Mouse (Mus musculus) hindbrain, embryonic 12.5 days (tissue): Measurements from ENCODE around the gene Tmem39a. TPM values are rescaled to one million over a fixed set of nuclear protein-coding genes. Genes with fewer than 3 reads are reported as not detected.

Source experiments
- ATAC-seq: fragments of 200-750 bp; cut with Nextera tagmentation; 2 replicates; pipeline ENCODE4 v1.8.0; 2017; ENCODE audit warnings: moderate TSS enrichment; ENCODE audit not compliant: low FRiP score
- H3K27ac ChIP-seq: fragments of 300-500 bp; sonication (generic); 2 replicates; pipeline ENCODE4 v1.5.1; 2016; ENCODE audit warnings: mild to moderate bottlenecking
- H3K27me3 ChIP-seq: fragments of 300-500 bp; sonication (generic); 2 replicates; pipeline ENCODE4 v1.6.1; 2016; ENCODE audit warnings: mild to moderate bottlenecking
- H3K36me3 ChIP-seq: fragments of 300-500 bp; sonication (generic); 2 replicates; pipeline ENCODE4 v1.6.1; 2016; ENCODE audit warnings: mild to moderate bottlenecking
- H3K4me1 ChIP-seq: fragments of 300-500 bp; sonication (generic); 2 replicates; pipeline ENCODE4 v1.6.1; 2016
- H3K4me2 ChIP-seq: fragments of 300-500 bp; sonication (generic); replicated peaks from 2 replicates; pipeline ENCODE4 v1.6.1; 2016; ENCODE audit warnings: mild to moderate bottlenecking
- H3K4me3 ChIP-seq: fragments of 300-500 bp; sonication (generic); 2 replicates; pipeline ENCODE4 v1.5.1; 2016; ENCODE audit warnings: mild to moderate bottlenecking
- H3K9ac ChIP-seq: fragments of 300-500 bp; sonication (generic); 2 replicates; pipeline ENCODE4 v1.6.1; 2016; ENCODE audit warnings: mild to moderate bottlenecking, moderate library complexity
- H3K9me3 ChIP-seq: fragments of 300-500 bp; sonication (generic); replicated peaks from 2 replicates; pipeline ENCODE4 v1.6.1; 2016; ENCODE audit warnings: mild to moderate bottlenecking
- WGBS: fragments of 180-500 bp; shearing (Covaris S2); methylation state at CpG from one replicate; pipeline ENCODE4 v1.1.7; 2016; 5-methylcytosine and 5-hydroxymethylcytosine counted together
- polyA plus RNA-seq: library from polyadenylated mRNA; unstranded; fragments of >200 nt; fragmentation: Nextera tagmentation; extraction: Ambion mirVana; gene quantifications from 2 replicates; pipeline ENCODE4 v1.2.1, GENCODE M21; 2016

Gene Tmem39a
- polyA plus RNA-seq, 1 experiment from 2014 or later = 65.3 TPM

GRCm38 (mm10) chr16:38620696-38621450, 62.4 kb downstream of the Tmem39a start:
- Histone ChIP-seq H3K4me2 (no peak overlapping the region), H3K4me1 (no peaks in the 10 kb centered on the region), H3K27ac (no peak overlapping the region), H3K36me3 (0 out of 2 replicates have a peak, but pooled peaks cover 5% of the 10 kb centered on the region), H3K4me3 (no peak overlapping the region), H3K9ac (no peak overlapping the region), H3K9me3 (no peaks in the 10 kb centered on the region), H3K27me3 (no peaks in the 10 kb centered on the region)
- WGBS = 93% methylated on average over 16 of the region's 16 CpGs
- no peak for ATAC-seq

GRCm38 (mm10) chr16:38622283-38622682, 63.8 kb downstream of the Tmem39a start:
- Histone ChIP-seq H3K27me3 (no peaks in the 10 kb centered on the region), H3K9me3 (no peaks in the 10 kb centered on the region), H3K4me3 (no peak overlapping the region), H3K4me1 (no peaks in the 10 kb centered on the region), H3K4me2 (no peak overlapping the region), H3K27ac (no peak overlapping the region), H3K9ac (no peak overlapping the region), H3K36me3 (0 out of 2 replicates have a peak, but pooled peaks cover 5% of the 10 kb centered on the region)
- WGBS = 63% methylated on average over 2 of the region's 2 CpGs
- no peak for ATAC-seq

GRCm38 (mm10) chr16:38624303-38624702, 65.8 kb downstream of the Tmem39a start:
- H3K36me3 ChIP-seq = 0 out of 2 replicates have a peak, but pooled peaks cover 5% of the 10 kb centered on the region
- H3K4me1 ChIP-seq = no peaks in the 10 kb centered on the region
- 84% methylated on average over 11 of the region's 11 CpGs for WGBS
- no peak for ATAC-seq
- no peak overlapping the region for H3K4me2 ChIP-seq
- no peaks in the 10 kb centered on the region for H3K9me3 ChIP-seq
- no peak overlapping the region for H3K27ac ChIP-seq
- no peaks in the 10 kb centered on the region for H3K27me3 ChIP-seq
- H3K4me3 ChIP-seq = no peak overlapping the region
- H3K9ac ChIP-seq = no peak overlapping the region

GRCm38 (mm10) chr16:38625411-38625810, 66.9 kb downstream of the Tmem39a start:
- 89% methylated on average over 7 of the region's 7 CpGs for WGBS
- Histone ChIP-seq H3K4me1 (no peaks in the 10 kb centered on the region), H3K27ac (no peak overlapping the region), H3K4me2 (no peak overlapping the region), H3K9me3 (no peaks in the 10 kb centered on the region), H3K36me3 (0 out of 2 replicates have a peak, but pooled peaks cover 2% of the 10 kb centered on the region), H3K9ac (no peak overlapping the region), H3K4me3 (no peak overlapping the region), H3K27me3 (no peaks in the 10 kb centered on the region)
- ATAC-seq = no peak

- Histone ChIP-seq H3K9ac (no peak overlapping the region), H3K9me3 (no peaks in the 10 kb centered on the region), H3K27ac (no peak overlapping the region), H3K36me3 (no peaks in the 10 kb centered on the region), H3K27me3 (no peaks in the 10 kb centered on the region), H3K4me3 (no peak overlapping the region), H3K4me2 (no peak overlapping the region), H3K4me1 (no peaks in the 10 kb centered on the region)
- 86% methylated on average over 10 of the region's 10 CpGs for WGBS
- no peak for ATAC-seq
Observed at GRCm38 (mm10) chr16:38625811-38626369, 67.4 kb downstream of the Tmem39a start.

- Histone ChIP-seq H3K4me1 (no peaks in the 10 kb centered on the region), H3K9ac (no peak overlapping the region), H3K4me3 (no peak overlapping the region), H3K27ac (no peak overlapping the region), H3K36me3 (no peaks in the 10 kb centered on the region), H3K9me3 (no peaks in the 10 kb centered on the region), H3K4me2 (no peak overlapping the region), H3K27me3 (no peaks in the 10 kb centered on the region)
- no peak for ATAC-seq
- 67% methylated on average over 6 of the region's 6 CpGs for WGBS
Observed at GRCm38 (mm10) chr16:38632147-38632546, 73.6 kb downstream of the Tmem39a start.

GRCm38 (mm10) chr16:38635833-38636390, 77.4 kb downstream of the Tmem39a start:
- Histone ChIP-seq H3K4me2 (no peak overlapping the region), H3K27ac (no peak overlapping the region), H3K9me3 (no peaks in the 10 kb centered on the region), H3K36me3 (no peaks in the 10 kb centered on the region), H3K4me1 (no peaks in the 10 kb centered on the region), H3K27me3 (no peaks in the 10 kb centered on the region), H3K4me3 (no peak overlapping the region), H3K9ac (no peak overlapping the region)
- 81% methylated on average over 8 of the region's 8 CpGs for whole genome bisulfite sequencing
- ATAC-seq = no peak

GRCm38 (mm10) chr16:38636682-38637081, 78.2 kb downstream of the Tmem39a start:
- H3K27me3 ChIP-seq = no peaks in the 10 kb centered on the region
- H3K4me2 ChIP-seq = no peak overlapping the region
- no peak for ATAC-seq
- H3K36me3 ChIP-seq = no peaks in the 10 kb centered on the region
- H3K4me1 ChIP-seq = no peaks in the 10 kb centered on the region
- H3K9me3 ChIP-seq = no peaks in the 10 kb centered on the region
- no peak overlapping the region for H3K4me3 ChIP-seq
- 59% methylated on average over 9 of the region's 9 CpGs for WGBS
- no peak overlapping the region for H3K9ac ChIP-seq
- no peak overlapping the region for H3K27ac ChIP-seq

GRCm38 (mm10) chr16:38637085-38637484, 78.6 kb downstream of the Tmem39a start:
- H3K27me3 ChIP-seq = no peaks in the 10 kb centered on the region
- no peak overlapping the region for H3K27ac ChIP-seq
- ATAC-seq = no peak
- no peaks in the 10 kb centered on the region for H3K4me1 ChIP-seq
- H3K36me3 ChIP-seq = no peaks in the 10 kb centered on the region
- H3K9ac ChIP-seq = no peak overlapping the region
- WGBS = 65% methylated on average over 10 of the region's 10 CpGs
- no peaks in the 10 kb centered on the region for H3K9me3 ChIP-seq
- no peak overlapping the region for H3K4me3 ChIP-seq
- no peak overlapping the region for H3K4me2 ChIP-seq

Other genes with a start within 250 kb of the Tmem39a start
- 1.2 and 1.3 TPM in 2 replicates for gene Maats1, start 216.6 kb upstream of the Tmem39a start, polyA plus RNA-seq
- 105 and 116 TPM in 2 replicates for gene Cox17, start 211.7 kb upstream of the Tmem39a start, polyA plus RNA-seq
- gene Gm21987, start 211.7 kb upstream of the Tmem39a start, polyA plus RNA-seq = not detected in 2 replicates
- gene Popdc2, start 196.5 kb upstream of the Tmem39a start, polyA plus RNA-seq = 0.70 and 1.4 TPM in 2 replicates
- gene Pla1a, start 125.6 kb upstream of the Tmem39a start, polyA plus RNA-seq = 0.30 and 0.37 TPM in 2 replicates
- 147 and 155 TPM in 2 replicates for gene Adprh, start 106.0 kb upstream of the Tmem39a start, polyA plus RNA-seq
- gene Cd80, start 103.1 kb upstream of the Tmem39a start, polyA plus RNA-seq = 0.64 and 0.74 TPM in 2 replicates
- gene Timmdc1, start 36.0 kb upstream of the Tmem39a start, polyA plus RNA-seq = 31.6 and 35.1 TPM in 2 replicates
- gene Poglut1, start 8.4 kb upstream of the Tmem39a start, polyA plus RNA-seq = 73.5 and 76.8 TPM in 2 replicates
- 13.9 and 15.4 TPM in 2 replicates for gene Arhgap31, start 154.6 kb downstream of the Tmem39a start, polyA plus RNA-seq
- 29.9 and 33.4 TPM in 2 replicates for gene B4galt4, start 183.6 kb downstream of the Tmem39a start, polyA plus RNA-seq
- gene Upk1b, start 241.6 kb downstream of the Tmem39a start, polyA plus RNA-seq = 3.2 and 3.8 TPM in 2 replicates